Mouse (Mus musculus) CH12.LX (cell line): Measurements from ENCODE around the gene Ip6k1. TPM values are rescaled to one million over a fixed set of nuclear protein-coding genes. Genes with fewer than 3 reads are reported as not detected.

ENCODE experiments used
- DNase-seq: peaks from one replicate; pipeline ENCODE4 v3.0.0-alpha.2; 2013; ENCODE audit errors: extremely low read depth
- H3K27ac ChIP-seq: 2 replicates; pipeline ENCODE4 v1.5.1; 2012; ENCODE audit warnings: low read depth, mild to moderate bottlenecking, control low read depth, moderate library complexity; ENCODE audit not compliant: insufficient read depth
- H3K27me3 ChIP-seq: replicated peaks from 2 replicates; pipeline ENCODE3; 2012; ENCODE audit warnings: inconsistent platforms
- H3K36me3 ChIP-seq, 2 experiments: replicated peaks in 1 of 2; 2 replicates each; pipeline versions ENCODE3 to v1.6.1; 2012; ENCODE audit warnings: inconsistent platforms in 1 of 2, low read length in 1 of 2, mild to moderate bottlenecking in 1 of 2, mixed read lengths in 1 of 2, moderate library complexity in 1 of 2; ENCODE audit not compliant: control insufficient read depth in 1 of 2, insufficient read depth in 1 of 2
- H3K4me1 ChIP-seq, 2 experiments: 2 replicates each; pipeline ENCODE4 v1.6.1; 2012; ENCODE audit warnings: inconsistent platforms in 1 of 2, moderate library complexity in 1 of 2; ENCODE audit not compliant: insufficient read depth in 2 of 2, control insufficient read depth in 1 of 2
- H3K4me2 ChIP-seq: 2 replicates; pipeline ENCODE4 v1.6.1; 2012; ENCODE audit warnings: low read depth, mild to moderate bottlenecking, control low read depth; ENCODE audit not compliant: poor library complexity, insufficient read depth, severe bottlenecking
- H3K4me3 ChIP-seq, 3 experiments: fragments of 150-350 bp in 1 of 3; sonication (generic) in 1 of 3; replicated peaks in 1 of 3; 2 replicates each; pipeline versions ENCODE3 to v1.5.1; 2011 to 2012; ENCODE audit warnings: low read depth in 2 of 3, low read length in 2 of 3, mild to moderate bottlenecking in 2 of 3, moderate library complexity in 2 of 3, control low read depth in 1 of 3, improper control_type of control experiment in 1 of 3, inconsistent platforms in 1 of 3, mixed read lengths in 1 of 3; ENCODE audit not compliant: poor library complexity in 1 of 3
- H3K79me2 ChIP-seq: replicated peaks from 2 replicates; pipeline ENCODE4 v1.6.1; 2012; ENCODE audit warnings: mild to moderate bottlenecking, moderate library complexity; ENCODE audit not compliant: control insufficient read depth, poor library complexity, insufficient read depth, severe bottlenecking; ENCODE audit errors: extremely low read depth
- H3K9ac ChIP-seq: 2 replicates; pipeline ENCODE4 v1.6.1; 2012; ENCODE audit warnings: low read depth, mild to moderate bottlenecking, control low read depth, moderate library complexity; ENCODE audit not compliant: insufficient read depth
- H3K9me3 ChIP-seq: replicated peaks from 2 replicates; pipeline ENCODE3; 2012; ENCODE audit warnings: low read length, inconsistent platforms, mixed read lengths
- CTCF ChIP-seq, 2 experiments: IDR thresholded peaks in 1 of 2; conservative IDR thresholded peaks in 1 of 2; 2 replicates each; pipeline ENCODE4 v1.5.1; 2011 to 2012; ENCODE audit warnings: low read depth in 2 of 2, low read length in 2 of 2, improper control_type of control experiment in 1 of 2, inconsistent platforms in 1 of 2, mild to moderate bottlenecking in 1 of 2, moderate library complexity in 1 of 2
- E2F4 ChIP-seq: IDR thresholded peaks from 2 replicates; pipeline ENCODE4 v1.6.1; 2011; ENCODE audit warnings: low read depth, low read length, improper control_type of control experiment; ENCODE audit not compliant: insufficient replicate concordance
- ELF1 ChIP-seq: IDR thresholded peaks from 2 replicates; pipeline ENCODE4 v1.6.1; 2014; ENCODE audit warnings: low read depth, mild to moderate bottlenecking, inconsistent platforms, low read length, improper control_type of control experiment
- EP300 ChIP-seq: IDR thresholded peaks from 2 replicates; pipeline ENCODE4 v1.6.1; 2011; ENCODE audit warnings: low read length, improper control_type of control experiment
- ETS1 ChIP-seq: conservative IDR thresholded peaks from 2 replicates; pipeline ENCODE4 v1.6.1; 2012; ENCODE audit warnings: low read depth, mild to moderate bottlenecking, inconsistent platforms, low read length, improper control_type of control experiment, moderate library complexity
- GABPA ChIP-seq: IDR thresholded peaks from 2 replicates; pipeline ENCODE4 v1.6.1; 2012; ENCODE audit warnings: low read depth, low read length, improper control_type of control experiment, inconsistent platforms; ENCODE audit not compliant: insufficient replicate concordance
- HCFC1 ChIP-seq: IDR thresholded peaks from 2 replicates; pipeline ENCODE4 v1.6.1; 2012; ENCODE audit warnings: low read depth, mild to moderate bottlenecking, inconsistent platforms, low read length, improper control_type of control experiment
- IRF4 ChIP-seq: IDR thresholded peaks from 2 replicates; pipeline ENCODE4 v1.6.1; 2014; ENCODE audit warnings: low read depth, mild to moderate bottlenecking, inconsistent platforms, low read length, improper control_type of control experiment
- JUN ChIP-seq: IDR thresholded peaks from 2 replicates; pipeline ENCODE4 v1.6.1; 2011; ENCODE audit warnings: low read depth, mild to moderate bottlenecking, low read length, improper control_type of control experiment, moderate library complexity; ENCODE audit not compliant: insufficient read depth
- JUND ChIP-seq: conservative IDR thresholded peaks from 2 replicates; pipeline ENCODE4 v1.6.1; 2011; ENCODE audit warnings: low read depth, low read length, improper control_type of control experiment
- MAFK ChIP-seq: IDR thresholded peaks from 2 replicates; pipeline ENCODE4 v1.6.1; 2011; ENCODE audit warnings: low read length, improper control_type of control experiment; ENCODE audit not compliant: insufficient replicate concordance
- MAX ChIP-seq: IDR thresholded peaks from 2 replicates; pipeline ENCODE4 v1.6.1; 2011; ENCODE audit warnings: low read length, improper control_type of control experiment
- MAZ ChIP-seq: IDR thresholded peaks from 2 replicates; pipeline ENCODE4 v1.6.1; 2012; ENCODE audit warnings: low read depth, mild to moderate bottlenecking, inconsistent platforms, low read length, improper control_type of control experiment, moderate library complexity
- MEF2A ChIP-seq: IDR thresholded peaks from 2 replicates; pipeline ENCODE4 v1.6.1; 2014; ENCODE audit warnings: low read depth, mild to moderate bottlenecking, inconsistent platforms, low read length, improper control_type of control experiment, borderline replicate concordance
- MXI1 ChIP-seq: IDR thresholded peaks from 2 replicates; pipeline ENCODE4 v1.6.1; 2011; ENCODE audit warnings: mild to moderate bottlenecking, low read depth, low read length, improper control_type of control experiment
- NELFE ChIP-seq: IDR thresholded peaks from 2 replicates; pipeline ENCODE4 v1.6.1; 2011; ENCODE audit warnings: low read depth, low read length, improper control_type of control experiment
- NRF1 ChIP-seq: IDR thresholded peaks from 2 replicates; pipeline ENCODE4 v1.6.1; 2014; ENCODE audit warnings: low read depth, mild to moderate bottlenecking, inconsistent platforms, low read length, improper control_type of control experiment, moderate library complexity
- PAX5 ChIP-seq: IDR thresholded peaks from 2 replicates; pipeline ENCODE4 v1.6.1; 2012; ENCODE audit warnings: low read length, inconsistent platforms, mixed read lengths
- POLR2A ChIP-seq: IDR thresholded peaks from 2 replicates; pipeline ENCODE4 v1.6.1; 2011; ENCODE audit warnings: low read depth, mild to moderate bottlenecking, improper control_type of control experiment, low read length
- RAD21 ChIP-seq: IDR thresholded peaks from 2 replicates; pipeline ENCODE4 v1.6.1; 2011; ENCODE audit warnings: low read depth, mild to moderate bottlenecking, low read length, improper control_type of control experiment, moderate library complexity
- RCOR1 ChIP-seq: conservative IDR thresholded peaks from 2 replicates; pipeline ENCODE4 v1.6.1; 2012; ENCODE audit warnings: low read depth, mild to moderate bottlenecking, inconsistent platforms, low read length, improper control_type of control experiment
- SIN3A ChIP-seq: IDR thresholded peaks from 2 replicates; pipeline ENCODE4 v1.6.1; 2012; ENCODE audit warnings: low read length, improper control_type of control experiment, inconsistent platforms
- USF1 ChIP-seq: IDR thresholded peaks from 2 replicates; pipeline ENCODE4 v1.6.1; 2014; ENCODE audit warnings: low read depth, mild to moderate bottlenecking, inconsistent platforms, low read length, improper control_type of control experiment
- USF2 ChIP-seq: conservative IDR thresholded peaks from 2 replicates; pipeline ENCODE4 v1.6.1; 2011; ENCODE audit warnings: low read depth, low read length, improper control_type of control experiment
- ZC3H11A ChIP-seq: IDR thresholded peaks from 2 replicates; pipeline ENCODE4 v1.6.1; 2012; ENCODE audit warnings: low read depth, mild to moderate bottlenecking, inconsistent platforms, low read length, improper control_type of control experiment
- ZMIZ1 ChIP-seq: IDR thresholded peaks from 2 replicates; pipeline ENCODE4 v1.6.1; 2012; ENCODE audit warnings: low read depth, mild to moderate bottlenecking, inconsistent platforms, low read length, improper control_type of control experiment
- ZNF384 ChIP-seq: IDR thresholded peaks from 2 replicates; pipeline ENCODE4 v1.6.1; 2012; ENCODE audit warnings: low read depth, low read length, improper control_type of control experiment, inconsistent platforms
- dilution Hi-C: fragments of 300-500 bp; cut with MboI; formaldehyde crosslinking; loops from 2 replicates; pipeline ENCODE4 v1.14.3; 2020; ENCODE audit warnings: low sequenced_read_pairs; ENCODE audit not compliant: extremely low pct_unique_long_range_greater_than_20kb, extremely low pct_ligation_motif_present
- in situ Hi-C: fragments of 300-500 bp; cut with MboI; formaldehyde crosslinking; loops from 3 replicates; pipeline ENCODE4 v1.14.3; 2019; ENCODE audit warnings: low sequenced_read_pairs, low pct_ligation_motif_present, low pct_unique_long_range_greater_than_20kb, mixed read lengths
- polyA plus RNA-seq: library from polyadenylated mRNA; unstranded; fragments of >175 nt; gene quantifications from 2 replicates; pipeline ENCODE4 v1.2.1, GENCODE M21; 2012; ENCODE audit warnings: low read depth; ENCODE audit not compliant: insufficient read length
- total RNA-seq, 2 experiments: library from RNA; depleted of rRNA; stranded (reverse); fragments of 300-350 nt in 1 of 2; fragments of >200 nt in 1 of 2; gene quantifications; 2 replicates each; pipeline ENCODE4 v1.2.3; 2012 to 2014

Gene Ip6k1
- total and polyA plus RNA-seq, 3 experiments, result 26.0 to 40.7 (median 27.1) TPM

- TF ChIP-seq USF2 (no peak), MEF2A (no peak), POLR2A (no peak), MAZ (no peak), ETS1 (no peak), ZNF384 (no peak), E2F4 (no peak), ZC3H11A (no peak), JUN (no peak), JUND (no peak), GABPA (no peak), USF1 (no peak), NRF1 (no peak), PAX5 (no peak), HCFC1 (no peak)
- TF ChIP-seq, all 38 proteins: peak for 0
- no peaks in the 10 kb centered on the region for H3K27me3 ChIP-seq
- no peaks in the 10 kb centered on the region for H3K79me2 ChIP-seq
- peaks cover 0 to 1% of the 10 kb centered on the region in 2 experiments; a peak in 1 of 4 replicates for H3K4me1 ChIP-seq
- H3K9me3 ChIP-seq, result no peaks in the 10 kb centered on the region
- H3K36me3 ChIP-seq, result peaks cover 60 to 83% of the 10 kb centered on the region in 2 experiments
- DNase-seq, result no peak
- no peak overlapping the region for H3K4me2 ChIP-seq
- in situ Hi-C loops (no loop called here), dilution Hi-C loops (no loop called here)
- H3K27ac ChIP-seq, result no peak overlapping the region
- H3K4me3 ChIP-seq, result no peak overlapping the region
- no peak overlapping the region for H3K9ac ChIP-seq
Measured at GRCm38 (mm10) chr9:108071801-108072200, 69.5 kb downstream of the Ip6k1 start.

- TF ChIP-seq MAZ (no peak), MAX (no peak), ETS1 (no peak), CTCF (conservative IDR thresholded peaks at IDR 0.05 in 1 of 2, IDR thresholded peaks at IDR 0.05 in 1 of 2; ENCODE audit: low read depth in 2 of 2, low read length in 2 of 2) (no peak), EP300 (no peak), NRF1 (no peak), GABPA (no peak), SIN3A (no peak), MEF2A (no peak), MXI1 (no peak), RCOR1 (no peak), ELF1 (no peak), IRF4 (no peak), MAFK (no peak), RAD21 (no peak), ZMIZ1 (no peak), NELFE (no peak), JUND (no peak)
- DNase-seq, result no peak
- Histone ChIP-seq H3K4me2 (no peak overlapping the region), H3K27ac (no peak overlapping the region), H3K79me2 (no peaks in the 10 kb centered on the region), H3K4me1 (peaks cover 0 to 8% of the 10 kb centered on the region in 2 experiments; a peak in 2 of 4 replicates), H3K27me3 (no peaks in the 10 kb centered on the region), H3K4me3 (no peak overlapping the region), H3K36me3 (peaks cover 53 to 82% of the 10 kb centered on the region in 2 experiments), H3K9ac (no peak overlapping the region), H3K9me3 (no peaks in the 10 kb centered on the region)
- dilution Hi-C loops, result no loop called here
- in situ Hi-C loops, result no loop called here
Measured at GRCm38 (mm10) chr9:108072481-108072924, 70.2 kb downstream of the Ip6k1 start.
